Mouse (Mus musculus) gastrocnemius, postnatal 36 days (tissue): ENCODE measurements at regions not wholly inside any gene's neighbourhood (a gene's known extent, or its start where the extent isn't known, plus 50 kb on each side); places are given as distances from the start of the nearest gene placed in this dataset.

Experiments
- DNase-seq, 2 experiments: peaks; one replicate each; pipeline ENCODE4 v3.0.0; 2022
- intact Hi-C: fragments of 180-260 bp; cut with DNase I; formaldehyde crosslinking; loops from one replicate; pipeline ENCODE4 v1.15.1; 2025

GRCm38 (mm10) chr3:34242126-34242525 lies 161.0 kb upstream of the Dnajc19 start:
- intact Hi-C loops, result no loop called here
- no peak for DNase-seq

DNA sequence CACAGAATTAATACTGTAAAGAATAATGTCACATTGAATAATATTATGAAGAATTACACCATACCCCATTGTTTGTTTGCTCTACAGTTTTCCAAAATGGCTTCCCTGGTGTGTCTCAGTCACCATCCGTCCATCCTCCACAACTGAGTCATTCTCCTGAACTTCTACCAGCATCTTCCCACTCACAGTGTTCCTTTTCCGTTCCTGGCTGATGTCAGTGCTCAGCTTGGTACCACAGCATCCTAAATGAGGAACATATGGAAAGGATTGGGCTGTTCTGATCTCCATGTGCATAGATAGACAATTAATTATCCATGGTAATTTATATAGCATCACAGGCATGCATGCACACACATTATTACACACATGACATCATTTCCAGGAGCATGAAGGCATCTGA lies 158.9 kb upstream of the Dnajc19 start:
- intact Hi-C loops, result no loop called here
- no peak for DNase-seq

GRCm38 (mm10) chr3:34234391-34234790 lies 153.3 kb upstream of the Dnajc19 start:
- intact Hi-C loops, result no loop called here
- DNase-seq, result no peak

- intact Hi-C loops, result no loop called here
- DNase-seq, result no peak
These were observed 151.5 kb upstream of the Dnajc19 start for GRCm38 (mm10) chr3:34232329-34233250.

DNA sequence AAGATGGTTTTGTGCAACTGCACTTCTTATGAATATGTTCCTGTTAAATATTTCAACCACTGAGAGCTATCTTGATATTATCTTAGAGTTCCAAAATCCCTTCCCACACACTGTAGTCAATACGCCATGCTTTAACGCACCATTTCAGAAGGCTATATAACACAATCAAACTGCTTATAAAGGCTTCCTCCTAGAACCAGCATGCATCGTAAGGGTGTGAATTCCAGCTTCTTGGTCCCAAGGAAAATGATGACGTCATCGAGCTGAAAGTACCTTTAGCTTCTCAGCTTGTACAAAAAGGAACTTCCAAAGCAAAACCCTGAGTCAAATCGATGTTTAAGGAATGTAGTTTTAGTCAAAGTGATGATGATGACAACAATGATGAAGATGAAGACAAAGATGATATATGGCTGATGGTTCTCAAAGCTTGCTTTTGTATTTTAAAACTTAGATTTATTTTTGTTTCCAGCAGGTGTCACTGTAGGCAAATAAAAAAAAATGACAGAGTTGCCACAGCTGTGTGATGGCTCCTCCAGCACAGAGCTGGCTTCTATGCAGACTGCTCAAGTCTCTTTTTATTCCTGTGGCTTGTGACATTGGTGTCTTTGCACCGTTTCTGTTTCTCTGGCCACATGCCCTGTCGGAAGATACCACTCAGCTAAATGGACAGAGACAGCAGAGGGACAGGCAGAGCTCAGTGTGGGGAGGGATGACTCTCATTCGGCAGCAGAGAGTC lies 150.6 kb upstream of the Dnajc19 start:
- DNase-seq, result no peak

GRCm38 (mm10) chr3:34222291-34222690 lies 141.2 kb upstream of the Dnajc19 start:
- no peak for DNase-seq
- intact Hi-C loops, result no loop called here

More for the DNA sequence above, 150.6 kb upstream of the Dnajc19 start:
- intact Hi-C loops, result no loop called here

GRCm38 (mm10) chr3:34219741-34220310 lies 138.7 kb upstream of the Dnajc19 start:
- no peak for DNase-seq
- intact Hi-C loops, result no loop called here

DNA sequence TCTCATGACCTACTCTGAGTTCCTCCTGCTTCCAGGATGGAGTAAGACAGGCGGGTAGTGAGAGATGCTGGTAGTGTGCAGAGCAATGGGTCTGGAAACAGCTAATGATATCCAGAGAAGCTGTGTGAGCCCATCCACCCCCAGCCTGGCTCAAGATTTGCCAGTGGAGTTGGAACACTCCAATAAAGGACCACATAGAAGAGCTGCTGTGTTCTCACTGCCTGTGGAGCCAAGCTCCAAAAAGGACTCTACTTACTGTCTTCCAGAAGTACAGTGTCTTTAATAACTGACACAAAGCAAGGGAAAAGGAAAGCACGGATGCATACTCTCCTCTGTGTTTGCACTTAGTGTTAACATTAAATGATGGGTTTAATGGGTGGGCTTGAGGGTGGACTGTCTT lies 138.0 kb upstream of the Dnajc19 start:
- intact Hi-C loops, result no loop called here
- DNase-seq, result no peak

DNA sequence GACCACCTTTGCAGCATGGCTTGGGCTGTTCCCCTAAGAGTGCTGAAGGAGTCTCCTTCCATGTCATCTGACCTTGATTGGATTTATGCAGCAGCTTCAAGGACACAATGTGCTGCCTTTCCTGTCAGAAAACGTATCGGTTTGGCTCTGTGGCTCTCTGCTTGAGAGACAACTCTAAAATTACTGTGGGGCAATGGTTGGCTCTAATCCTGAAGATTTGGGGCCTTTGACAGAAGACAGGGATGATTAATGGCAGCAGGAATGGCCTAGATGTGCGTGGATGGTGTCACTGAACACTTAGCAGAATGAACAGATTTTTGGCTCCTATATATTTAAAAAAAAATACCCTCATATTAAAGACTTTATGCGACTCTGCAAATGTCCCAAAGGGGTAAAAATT lies 136.8 kb upstream of the Dnajc19 start:
- intact Hi-C loops, result no loop called here
- no peak for DNase-seq

DNA sequence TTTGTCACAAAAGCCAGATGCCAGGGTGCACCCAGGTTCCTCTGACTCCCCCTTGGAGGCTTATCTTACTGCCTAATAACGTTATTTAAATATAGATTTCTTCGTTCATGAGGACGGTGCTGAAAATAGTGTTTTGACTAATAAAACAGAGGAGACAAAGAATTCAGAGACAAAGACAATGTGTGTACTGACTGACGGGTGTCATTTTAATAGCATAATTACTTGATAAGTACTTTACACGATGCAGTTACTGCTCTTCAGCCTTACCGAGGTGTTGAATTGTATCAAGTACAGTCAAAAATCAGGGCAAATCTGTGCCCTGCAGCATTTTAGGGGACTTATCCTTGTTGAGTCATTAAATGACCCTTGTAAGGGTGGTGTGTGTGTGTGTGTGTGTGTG lies 133.1 kb upstream of the Dnajc19 start:
- intact Hi-C loops, result no loop called here
- DNase-seq, result no peak

GRCm38 (mm10) chr3:34206454-34206853 lies 125.3 kb upstream of the Dnajc19 start:
- DNase-seq, result no peak
- intact Hi-C loops, result no loop called here

DNA sequence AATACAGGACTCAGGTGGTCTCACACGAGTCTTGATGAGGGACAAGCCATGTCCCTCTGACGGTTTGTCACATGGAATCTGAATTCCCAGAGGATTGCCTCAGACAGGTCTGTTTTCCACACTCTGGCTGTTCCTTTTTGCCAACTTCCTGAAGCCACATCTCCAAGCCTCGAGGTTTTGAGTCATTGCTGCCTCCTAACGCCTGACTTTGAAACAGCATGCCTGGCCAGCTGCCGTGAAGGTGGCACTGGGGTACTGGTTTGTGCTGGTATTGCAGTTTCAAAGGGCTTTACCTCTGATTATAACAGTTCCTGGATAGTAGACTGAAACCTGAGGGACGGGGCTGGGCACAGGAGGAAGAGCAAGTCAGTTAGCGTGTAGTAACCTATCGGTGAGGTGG lies 117.1 kb upstream of the Dnajc19 start:
- intact Hi-C loops, result no loop called here

GRCm38 (mm10) chr3:34197163-34197455 lies 116.0 kb upstream of the Dnajc19 start:
- intact Hi-C loops, result no loop called here
- DNase-seq, result no peak

More for the DNA sequence above, 117.1 kb upstream of the Dnajc19 start:
- DNase-seq, result no peak

GRCm38 (mm10) chr3:34196451-34197162 lies 115.5 kb upstream of the Dnajc19 start:
- no peak for DNase-seq
- intact Hi-C loops, result no loop called here

DNA sequence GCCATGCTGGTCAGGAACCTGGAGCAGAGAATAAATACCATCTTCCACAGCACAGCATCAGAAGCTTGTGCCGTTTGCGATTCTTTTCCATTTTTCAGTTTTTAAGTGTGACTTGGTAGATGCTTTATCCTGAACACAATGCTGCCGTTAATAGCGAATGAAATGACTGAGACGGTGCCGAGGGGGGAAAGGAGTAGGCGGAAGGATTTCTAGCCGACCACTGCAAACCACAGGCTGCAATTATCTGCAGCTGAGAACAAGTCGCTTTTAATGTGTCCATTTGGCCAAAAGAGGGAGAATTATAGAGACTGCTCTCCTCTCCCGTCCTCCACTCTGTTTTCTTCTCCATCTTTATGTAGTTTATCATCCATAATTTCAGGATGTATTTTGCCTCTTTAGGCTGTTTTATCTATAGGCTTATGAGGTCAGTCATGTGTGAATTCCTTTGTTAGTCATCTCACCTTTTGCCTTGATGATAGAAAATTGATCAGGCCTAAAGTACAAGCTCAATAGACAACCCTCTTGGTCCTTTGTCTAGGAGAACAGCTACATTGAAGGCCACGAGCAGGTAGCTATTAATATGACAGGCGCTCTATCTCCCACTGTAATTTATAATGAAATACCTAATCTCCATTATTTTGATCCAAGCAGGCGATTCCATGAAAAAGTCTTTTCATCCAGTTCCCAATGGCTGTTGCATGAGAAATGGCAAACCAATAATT lies 114.8 kb upstream of the Dnajc19 start:
- intact Hi-C loops, result no loop called here
- no peak for DNase-seq

DNA sequence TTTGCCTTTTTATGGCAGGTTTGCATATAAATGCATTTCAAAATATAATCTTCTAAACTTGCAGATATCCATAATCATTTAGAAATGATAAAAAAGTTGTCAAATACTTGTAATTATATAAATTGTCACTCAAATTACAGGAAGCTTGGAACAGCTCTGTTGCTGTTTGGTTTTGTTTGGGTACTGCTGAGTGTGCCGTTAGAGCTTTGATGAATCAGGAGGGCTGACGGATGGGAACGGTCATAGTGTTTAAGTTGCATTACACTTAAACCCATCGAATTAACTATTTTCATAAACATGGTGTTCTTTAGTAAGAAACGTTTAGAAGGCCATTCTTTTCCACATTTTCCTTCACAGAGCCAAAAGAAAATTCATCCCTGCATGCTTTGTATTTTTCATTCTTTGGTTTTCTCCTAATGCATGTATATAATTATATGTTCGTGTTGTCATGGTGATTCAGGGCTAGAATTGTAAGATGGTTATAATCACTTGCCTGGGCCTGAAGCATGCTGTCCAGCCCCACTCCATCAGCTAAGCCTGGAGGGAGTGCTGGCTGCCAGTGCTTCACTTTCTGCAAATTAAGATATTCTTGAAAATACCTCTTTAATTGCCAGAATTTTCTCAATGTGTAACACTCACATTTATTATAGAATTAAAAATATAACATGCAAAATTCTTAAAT lies 92.4 kb upstream of the Dnajc19 start:
- DNase-seq, result no peak
- intact Hi-C loops, result no loop called here

- DNase-seq, result no peak
- intact Hi-C loops, result no loop called here
These were observed 91.8 kb upstream of the Dnajc19 start for GRCm38 (mm10) chr3:34172899-34173298.

- no peak for DNase-seq
- intact Hi-C loops, result no loop called here
These were observed 90.8 kb upstream of the Dnajc19 start for GRCm38 (mm10) chr3:34171893-34172292.

DNA sequence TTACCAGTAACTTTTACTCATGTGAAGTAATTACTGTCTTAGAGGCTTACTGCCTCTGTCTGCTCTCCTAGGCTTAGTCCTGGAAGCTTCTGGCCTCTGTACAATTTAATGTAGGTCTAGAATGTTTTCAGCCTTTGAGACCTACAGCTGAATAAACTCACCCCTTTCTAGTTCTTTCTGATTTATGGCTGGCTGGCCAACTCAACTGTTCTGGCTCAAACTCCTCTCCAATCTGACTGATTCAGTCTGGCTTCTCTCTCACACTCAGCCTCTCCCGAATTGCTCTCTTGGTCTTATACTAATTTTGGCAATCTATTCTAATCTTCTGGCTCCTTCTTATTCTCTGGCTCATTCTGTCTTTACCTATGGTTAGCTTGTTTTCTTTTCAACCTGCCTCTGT lies 87.0 kb upstream of the Dnajc19 start:
- DNase-seq, result no peak
- intact Hi-C loops, result no loop called here

DNA sequence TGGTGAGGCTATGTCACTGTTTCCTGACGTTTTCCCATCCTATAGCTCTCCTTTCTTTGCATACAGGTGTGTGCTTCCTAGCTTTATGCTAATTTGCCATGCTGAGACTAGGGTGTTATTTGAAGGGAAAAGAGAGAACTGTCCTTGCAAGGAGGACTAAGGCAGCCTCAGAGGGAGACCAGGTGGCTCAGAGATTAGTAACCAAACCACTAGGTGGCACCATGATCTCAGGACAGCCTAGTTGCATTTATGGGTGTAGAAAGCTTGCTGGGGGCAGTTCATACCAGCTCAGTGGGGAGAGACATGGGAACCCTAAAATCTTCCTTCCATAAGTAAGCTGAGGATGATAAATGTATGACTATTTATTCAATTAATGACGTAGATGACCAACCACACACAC lies 68.9 kb upstream of the Dnajc19 start:
- no peak for DNase-seq
- intact Hi-C loops, result no loop called here
